Mouse (Mus musculus) testis, adult 2 months (tissue): ENCODE measurements at regions not wholly inside any gene's neighbourhood (a gene's known extent, or its start where the extent isn't known, plus 50 kb on each side); places are given as distances from the start of the nearest gene placed in this dataset.

Source experiments
- H3K27ac ChIP-seq: fragments of 200-500 bp; 2 replicates; pipeline ENCODE4 v1.5.1; 2012; ENCODE audit warnings: low read depth, low read length; ENCODE audit not compliant: control insufficient read depth, insufficient read depth
- H3K27me3 ChIP-seq: fragments of 200-500 bp; 2 replicates; pipeline ENCODE4 v1.6.1; 2012; ENCODE audit warnings: mild to moderate bottlenecking, low read length, moderate library complexity; ENCODE audit not compliant: control insufficient read depth, insufficient read depth
- H3K36me3 ChIP-seq: fragments of 200-500 bp; 2 replicates; pipeline ENCODE4 v1.6.1; 2012; ENCODE audit warnings: mild to moderate bottlenecking, low read length; ENCODE audit not compliant: control insufficient read depth, insufficient read depth
- H3K4me1 ChIP-seq: fragments of 200-500 bp; 2 replicates; pipeline ENCODE4 v1.6.1; 2012; ENCODE audit warnings: low read length; ENCODE audit not compliant: control insufficient read depth, insufficient read depth
- H3K4me3 ChIP-seq: fragments of 200-500 bp; 2 replicates; pipeline ENCODE4 v1.5.1; 2012; ENCODE audit warnings: low read depth, mild to moderate bottlenecking, low read length, moderate library complexity, mixed read lengths; ENCODE audit not compliant: control insufficient read depth
- CTCF ChIP-seq: fragments of 200-500 bp; IDR thresholded peaks from 2 replicates; pipeline ENCODE4 v1.5.1; 2012; ENCODE audit warnings: low read depth, mild to moderate bottlenecking, inconsistent platforms, low read length, moderate library complexity; ENCODE audit not compliant: control insufficient read depth, insufficient read depth, insufficient replicate concordance
- POLR2A ChIP-seq: fragments of 200-500 bp; IDR thresholded peaks from 2 replicates; pipeline ENCODE4 v1.6.1; 2012; ENCODE audit warnings: low read depth, mild to moderate bottlenecking, inconsistent platforms, low read length, moderate library complexity; ENCODE audit not compliant: control insufficient read depth

- TF ChIP-seq CTCF (no peak), POLR2A (no peak)
- Histone ChIP-seq H3K27me3 (no peaks in the 10 kb centered on the region), H3K4me1 (no peaks in the 10 kb centered on the region), H3K27ac (no peak overlapping the region), H3K36me3 (no peaks in the 10 kb centered on the region), H3K4me3 (no peak overlapping the region)
Observed at GRCm38 (mm10) chr7:133223948-133224652, 99.9 kb upstream of the Ctbp2 start.

- Histone ChIP-seq H3K4me3 (no peak overlapping the region), H3K4me1 (no peaks in the 10 kb centered on the region), H3K27ac (no peak overlapping the region), H3K27me3 (no peaks in the 10 kb centered on the region), H3K36me3 (no peaks in the 10 kb centered on the region)
- TF ChIP-seq POLR2A (no peak), CTCF (no peak)
Observed at GRCm38 (mm10) chr7:133212328-133212727, 88.2 kb upstream of the Ctbp2 start.

- no peak for TF ChIP-seq CTCF
- TF ChIP-seq POLR2A = no peak
- H3K4me1 ChIP-seq = no peaks in the 10 kb centered on the region
- no peak overlapping the region for H3K27ac ChIP-seq
- no peak overlapping the region for H3K4me3 ChIP-seq
- H3K36me3 ChIP-seq = no peaks in the 10 kb centered on the region
- no peaks in the 10 kb centered on the region for H3K27me3 ChIP-seq
Observed at GRCm38 (mm10) chr7:133205704-133206103, 81.5 kb upstream of the Ctbp2 start.

- no peak overlapping the region for H3K27ac ChIP-seq
- H3K36me3 ChIP-seq = no peaks in the 10 kb centered on the region
- H3K4me3 ChIP-seq = no peak overlapping the region
- TF ChIP-seq POLR2A (no peak), CTCF (no peak)
- H3K27me3 ChIP-seq = no peaks in the 10 kb centered on the region
- no peaks in the 10 kb centered on the region for H3K4me1 ChIP-seq
Observed at GRCm38 (mm10) chr7:133204485-133204884, 80.3 kb upstream of the Ctbp2 start.

- Histone ChIP-seq H3K4me1 (no peaks in the 10 kb centered on the region), H3K27me3 (no peaks in the 10 kb centered on the region)
- no peak for TF ChIP-seq CTCF
- TF ChIP-seq POLR2A = no peak
Observed at GRCm38 (mm10) chr7:133203933-133204332, 79.8 kb upstream of the Ctbp2 start.

GRCm38 (mm10) chr7:133202092-133202880 lies 78.1 kb upstream of the Ctbp2 start:
- TF ChIP-seq CTCF = no peak
- no peak for TF ChIP-seq POLR2A
- H3K4me3 ChIP-seq = no peak overlapping the region

More at GRCm38 (mm10) chr7:133203933-133204332, 79.8 kb upstream of the Ctbp2 start:
- H3K27ac ChIP-seq = no peak overlapping the region
- H3K36me3 ChIP-seq = no peaks in the 10 kb centered on the region
- no peak overlapping the region for H3K4me3 ChIP-seq

GRCm38 (mm10) chr7:133199046-133199445 lies 74.9 kb upstream of the Ctbp2 start:
- TF ChIP-seq CTCF (no peak), POLR2A (no peak)
- Histone ChIP-seq H3K4me1 (no peaks in the 10 kb centered on the region), H3K4me3 (no peak overlapping the region), H3K27ac (no peak overlapping the region), H3K36me3 (no peaks in the 10 kb centered on the region), H3K27me3 (no peaks in the 10 kb centered on the region)

More at GRCm38 (mm10) chr7:133202092-133202880, 78.1 kb upstream of the Ctbp2 start:
- no peaks in the 10 kb centered on the region for H3K27me3 ChIP-seq
- no peaks in the 10 kb centered on the region for H3K36me3 ChIP-seq
- no peaks in the 10 kb centered on the region for H3K4me1 ChIP-seq
- no peak overlapping the region for H3K27ac ChIP-seq
